Mouse (Mus musculus) testis, adult 10 weeks (tissue): ENCODE data around the gene Olfr482. TPM values are rescaled to one million over a fixed set of nuclear protein-coding genes. Genes with fewer than 3 reads are reported as not detected.

ENCODE experiments used
- polyA plus RNA-seq: library from polyadenylated mRNA; stranded (reverse); fragments of 350-450 nt; fragmentation: Illumina TruSeq; extraction: RNeasy Lipid Tissue Mini Kit (QIAGEN cat#74804); gene quantifications from one replicate; pipeline ENCODE4 v1.2.3, GENCODE M21; 2014; ENCODE audit warnings: low read depth, low replicate concordance

The Olfr482 gene
- polyA plus RNA-seq: not detected

DNA sequence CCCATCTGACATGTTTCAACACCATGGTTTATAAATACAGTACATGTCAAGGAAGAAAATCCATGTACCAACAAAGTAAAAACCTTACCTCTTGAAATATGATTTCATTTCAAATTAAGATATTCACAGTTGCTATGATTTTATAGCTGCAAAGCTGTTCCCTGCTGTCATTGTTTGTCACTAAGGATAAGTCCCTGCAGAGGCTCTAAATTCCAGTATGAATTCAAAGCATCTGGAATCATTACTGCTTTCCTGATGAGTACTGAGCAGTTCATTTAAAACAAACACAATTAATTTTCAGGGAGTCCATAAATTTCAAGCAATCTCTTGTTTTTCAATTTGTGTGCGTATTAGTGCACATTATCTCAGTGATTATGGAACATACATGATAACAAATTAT is at the start of gene Olfr482:
Gene Olfr482 (minus strand): TSS at position 101 of the 400 bp plus-strand sequence.

DNA sequence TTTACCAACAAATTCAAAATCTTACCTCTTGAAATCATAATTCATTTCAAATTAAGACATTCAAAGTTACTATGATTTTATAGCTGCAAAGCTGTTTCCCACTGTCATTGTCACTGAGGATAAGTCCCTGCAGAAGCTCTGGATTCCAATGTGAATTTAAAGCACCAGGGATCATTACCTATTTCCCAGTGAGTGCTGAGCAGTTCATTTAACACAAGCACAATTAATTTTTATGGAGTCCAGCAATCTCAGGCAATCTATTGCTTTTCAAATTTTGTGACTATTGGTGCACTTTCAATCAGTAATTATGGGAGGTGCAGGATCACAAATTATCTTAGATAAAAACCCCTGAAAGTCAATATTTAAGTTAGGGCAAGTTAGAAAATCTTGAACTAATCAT is 30.0 kb upstream of the Olfr482 start, which contains the start of gene Olfr484:
Gene Olfr484 (minus strand): TSS at position 101 of the 400 bp plus-strand sequence.

GRCm38 (mm10) chr7:108100549-108100948 is 3.2 kb upstream of the Olfr482 start, which contains the start of gene Olfr483:
Olfr483 (plus strand) TSS chr7:108100849.

DNA sequence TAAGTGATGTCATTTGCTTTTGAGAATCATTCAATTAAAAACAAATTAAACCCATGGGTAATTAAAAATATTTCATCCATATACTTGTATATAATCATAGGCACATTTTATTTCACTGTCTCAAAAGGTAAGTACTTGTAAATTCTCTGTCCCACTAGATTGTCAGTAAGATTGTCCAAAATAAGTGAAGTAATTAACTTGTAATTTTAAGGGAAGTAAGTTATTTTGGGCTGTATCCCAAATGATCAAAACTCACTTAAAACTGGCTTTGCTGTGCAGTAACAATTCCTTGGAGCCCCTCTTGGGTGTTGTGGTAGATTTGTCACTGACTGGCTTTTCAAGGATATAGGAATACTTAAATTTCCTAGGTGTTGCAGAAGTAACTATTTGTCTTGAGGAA is 17.8 kb downstream of the Olfr482 start, which contains the start of gene Olfr481:
Gene Olfr481 (plus strand): TSS at position 301 of the 400 bp plus-strand sequence.

GRCm38 (mm10) chr7:108067246-108067645 is 30.1 kb downstream of the Olfr482 start, which contains the start of gene Olfr480:
Olfr480 (minus strand) TSS chr7:108067346.

DNA sequence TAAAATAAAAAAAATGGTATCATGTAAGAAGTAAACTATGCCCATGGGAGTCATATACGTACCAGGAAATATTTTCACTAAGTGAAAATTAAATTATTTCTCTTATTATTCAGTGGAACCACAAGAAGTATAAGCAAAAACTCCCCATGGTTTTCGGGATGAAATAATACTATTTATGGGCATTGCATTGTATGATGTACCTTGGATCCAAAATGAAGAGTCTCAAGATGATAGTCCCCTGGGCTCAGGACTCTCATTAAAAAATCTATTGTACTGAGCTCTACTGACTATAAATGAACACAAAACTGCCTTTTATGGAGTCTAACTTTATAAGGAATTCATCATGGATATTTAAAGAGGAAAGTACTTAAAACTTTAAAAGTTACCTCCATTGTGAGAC is 47.0 kb downstream of the Olfr482 start, which contains the start of gene Olfr479:
Gene Olfr479 (plus strand): TSS at position 301 of the 400 bp plus-strand sequence.

Other genes starting within 250 kb of the Olfr482 start
- gene Olfr472, start 199.7 kb downstream of the Olfr482 start, polyA plus RNA-seq: not detected
- gene Olfr473, start 167.1 kb downstream of the Olfr482 start, polyA plus RNA-seq: not detected
- not detected for gene Olfr474, start 142.9 kb downstream of the Olfr482 start, polyA plus RNA-seq
- not detected for gene Olfr476, start 132.8 kb downstream of the Olfr482 start, polyA plus RNA-seq
- not detected for gene Olfr477, start 110.9 kb downstream of the Olfr482 start, polyA plus RNA-seq
- not detected for gene Olfr478, start 63.6 kb downstream of the Olfr482 start, polyA plus RNA-seq
- not detected for gene Olfr479, start 46.9 kb downstream of the Olfr482 start, polyA plus RNA-seq
- not detected for gene Olfr480, start 30.2 kb downstream of the Olfr482 start, polyA plus RNA-seq
- not detected for gene Olfr481, start 17.7 kb downstream of the Olfr482 start, polyA plus RNA-seq
- not detected for gene Olfr483, start 3.3 kb upstream of the Olfr482 start, polyA plus RNA-seq
- gene Olfr484, start 29.9 kb upstream of the Olfr482 start, polyA plus RNA-seq: not detected
- gene Olfr485, start 62.3 kb upstream of the Olfr482 start, polyA plus RNA-seq: not detected
- gene Olfr486, start 75.2 kb upstream of the Olfr482 start, polyA plus RNA-seq: not detected
- gene Olfr487, start 117.0 kb upstream of the Olfr482 start, polyA plus RNA-seq: not detected
- gene Olfr488, start 160.8 kb upstream of the Olfr482 start, polyA plus RNA-seq: not detected
- gene Olfr490, start 191.3 kb upstream of the Olfr482 start, polyA plus RNA-seq: not detected
- not detected for gene Olfr491, start 215.9 kb upstream of the Olfr482 start, polyA plus RNA-seq
- gene Olfr492, start 226.1 kb upstream of the Olfr482 start, polyA plus RNA-seq: not detected
- gene Olfr493, start 249.4 kb upstream of the Olfr482 start, polyA plus RNA-seq: not detected